Mouse (Mus musculus) ovary, postnatal 14 days (tissue): ENCODE data around the gene Runx1.

ENCODE experiments used
- DNase-seq: peaks from one replicate; pipeline ENCODE4 v3.0.0; 2022; ENCODE audit warnings: low spot score

The Runx1 gene

GRCm38 (mm10) chr16:92792905-92793304 is 33.0 kb downstream of the Runx1 start:
- no peak for DNase-seq

- no peak for DNase-seq
These were observed 35.3 kb downstream of the Runx1 start for GRCm38 (mm10) chr16:92790601-92791000.

DNA sequence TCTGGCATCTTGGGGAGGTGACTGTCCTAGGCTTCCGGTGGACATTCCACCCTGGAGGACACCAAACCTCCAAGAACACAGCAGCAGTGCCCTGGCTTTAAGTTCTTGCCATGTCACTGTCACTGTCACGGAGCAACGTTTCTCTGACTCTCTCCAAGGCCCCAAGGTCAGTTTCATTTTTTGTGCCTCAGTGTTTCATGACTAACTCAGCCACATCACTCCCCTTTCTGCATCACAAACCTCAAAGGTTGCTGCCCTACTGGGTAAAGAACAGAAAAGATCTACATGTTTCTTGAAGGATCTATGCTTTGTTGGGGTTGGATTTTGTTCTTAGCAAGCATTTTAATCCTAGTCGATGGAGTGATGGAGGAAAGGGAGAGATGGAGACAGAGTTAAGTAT is 36.1 kb downstream of the Runx1 start:
- DNase-seq = no peak

DNA sequence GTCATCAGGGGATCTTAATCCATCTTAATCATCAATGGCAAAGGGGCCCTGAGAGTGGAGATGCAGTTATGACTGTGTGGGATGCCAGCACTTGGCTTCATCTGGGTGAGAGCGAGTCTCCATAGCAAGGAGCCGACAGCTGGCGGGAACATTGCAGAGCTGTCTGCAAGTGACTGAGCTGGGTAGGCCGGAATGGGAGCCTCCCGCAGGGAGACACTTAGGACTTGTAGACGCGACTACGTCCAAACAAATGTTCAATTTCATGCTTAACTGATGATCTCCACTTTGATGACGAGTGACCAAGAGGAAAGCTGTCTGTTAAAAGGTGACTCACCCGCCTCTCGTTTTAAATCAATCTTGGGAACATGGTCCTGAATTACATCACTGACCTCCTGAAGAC is 37.5 kb downstream of the Runx1 start:
- no peak for DNase-seq

- DNase-seq = no peak
These were observed 39.0 kb downstream of the Runx1 start for GRCm38 (mm10) chr16:92786883-92787321.

- no peak for DNase-seq
These were observed 39.6 kb downstream of the Runx1 start for GRCm38 (mm10) chr16:92786276-92786882.

- DNase-seq = no peak
These were observed 42.3 kb downstream of the Runx1 start for GRCm38 (mm10) chr16:92783651-92784131.

DNA sequence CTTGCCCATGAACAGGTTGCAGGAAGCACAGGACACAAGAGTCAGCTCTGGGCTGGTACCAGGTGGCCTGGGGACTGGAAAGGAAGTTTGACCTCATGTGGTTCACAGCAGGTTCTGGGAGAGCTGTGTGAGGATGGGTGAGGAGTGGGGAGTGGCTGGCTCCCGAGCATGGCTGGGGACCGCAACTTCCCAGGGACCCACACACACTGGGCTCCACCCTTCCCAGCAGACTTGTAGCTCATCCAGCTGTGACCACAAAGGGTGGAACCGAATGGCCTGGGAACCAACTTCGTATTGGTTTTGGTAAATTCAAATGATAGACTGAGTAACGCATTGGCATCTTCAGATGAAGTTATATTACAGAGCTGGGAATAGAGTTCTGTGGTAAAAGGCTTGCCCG is 43.5 kb downstream of the Runx1 start:
- no peak for DNase-seq

DNA sequence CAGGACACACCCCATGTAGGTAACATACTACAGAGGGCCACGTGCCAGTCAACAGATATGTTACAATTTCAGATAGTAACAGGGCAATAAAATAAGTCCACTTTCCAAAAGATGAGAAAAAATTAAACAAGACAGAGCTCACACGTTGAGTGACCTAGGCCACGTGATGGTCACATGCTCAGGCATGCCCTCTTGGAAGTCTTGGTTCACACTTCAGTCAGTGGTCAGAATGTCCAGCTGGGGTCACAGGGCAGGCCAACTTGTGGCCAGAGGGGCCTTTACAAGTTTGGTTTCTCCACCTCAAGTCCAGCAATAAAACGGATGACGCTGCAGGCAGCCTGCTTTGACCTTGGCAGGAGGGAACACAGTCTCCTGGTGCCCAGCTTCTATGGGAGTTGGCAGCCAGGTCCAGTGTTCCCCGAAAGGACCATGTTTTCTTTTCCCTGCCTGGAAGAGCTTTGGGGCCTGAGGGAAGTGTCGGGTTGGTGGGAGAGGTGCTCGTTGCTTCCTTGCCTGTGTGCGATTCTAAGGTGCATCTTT is 46.0 kb downstream of the Runx1 start:
- no peak for DNase-seq

DNA sequence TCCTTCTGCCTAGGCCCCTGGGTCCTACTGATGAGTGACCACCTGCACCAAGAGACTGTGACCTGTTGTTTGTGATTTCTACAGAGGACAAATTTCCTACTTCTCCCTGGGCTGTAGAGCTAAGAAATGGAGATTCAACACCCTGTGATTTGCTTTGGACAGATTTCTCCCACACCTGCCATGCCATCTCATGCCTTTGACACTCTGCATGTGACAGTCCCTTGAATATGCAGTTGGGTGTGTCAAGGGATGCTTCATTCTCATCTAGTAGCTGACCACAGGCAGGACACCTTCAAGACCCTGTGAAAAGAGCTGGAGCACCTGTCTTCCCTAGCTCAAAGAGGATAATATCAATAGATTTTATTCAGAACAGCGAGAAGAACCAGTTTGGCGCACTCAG is 46.8 kb downstream of the Runx1 start:
- DNase-seq = no peak

GRCm38 (mm10) chr16:92778096-92778780 is 47.7 kb downstream of the Runx1 start:
- no peak for DNase-seq

GRCm38 (mm10) chr16:92767862-92768261 is 58.1 kb downstream of the Runx1 start:
- DNase-seq = no peak

GRCm38 (mm10) chr16:92767423-92767822 is 58.5 kb downstream of the Runx1 start:
- DNase-seq = no peak

- no peak for DNase-seq
These were observed 61.1 kb downstream of the Runx1 start for GRCm38 (mm10) chr16:92764741-92765396.

DNA sequence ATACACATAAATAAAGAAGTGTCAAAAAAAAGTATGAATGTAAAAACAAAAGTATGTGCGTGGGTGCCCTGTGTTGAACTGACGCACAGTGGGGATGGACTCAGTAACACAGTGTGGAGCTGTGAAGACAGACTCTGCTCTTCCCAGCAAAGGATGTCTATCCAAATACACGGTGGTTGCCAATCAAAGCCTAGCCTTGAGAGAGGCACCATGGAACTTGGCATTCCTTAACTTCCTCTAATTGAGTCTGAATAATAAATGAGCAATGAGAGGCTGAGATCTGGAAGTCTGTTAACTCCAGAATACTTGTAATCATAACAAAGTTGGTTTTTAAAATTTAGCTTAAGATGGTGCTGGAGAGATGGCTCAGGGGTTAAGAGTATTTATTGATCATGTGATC is 62.3 kb downstream of the Runx1 start:
- DNase-seq = no peak

DNA sequence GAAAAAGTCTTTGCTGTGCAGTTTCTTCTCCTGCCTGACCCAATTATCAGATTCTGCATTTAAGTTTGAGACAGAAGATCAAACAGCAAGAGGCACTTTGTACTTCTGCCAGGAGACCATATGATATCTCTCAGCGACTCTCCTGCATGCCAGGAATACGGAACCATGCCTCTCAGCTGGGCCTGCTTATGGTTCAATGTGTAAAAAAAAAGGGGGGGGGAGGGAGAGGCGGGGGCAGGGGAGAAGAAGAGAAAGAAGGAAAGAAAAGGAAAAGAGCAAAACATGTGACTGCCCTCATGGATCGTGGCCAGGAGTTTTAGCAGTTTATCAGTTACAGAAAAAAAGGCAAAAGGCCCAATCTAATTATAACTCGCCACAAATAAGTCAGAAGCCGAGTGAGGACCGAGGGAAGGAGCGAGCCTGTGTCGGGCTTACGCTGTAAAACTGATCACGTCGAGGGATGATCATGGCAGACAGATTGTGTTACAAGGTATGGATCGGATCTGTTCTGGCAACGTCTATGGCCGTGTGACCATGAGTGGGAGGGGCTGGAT is 63.9 kb downstream of the Runx1 start:
- no peak for DNase-seq

GRCm38 (mm10) chr16:92760091-92760490 is 65.9 kb downstream of the Runx1 start:
- DNase-seq = no peak

- DNase-seq = no peak
These were observed 68.4 kb downstream of the Runx1 start for GRCm38 (mm10) chr16:92757564-92757963.

DNA sequence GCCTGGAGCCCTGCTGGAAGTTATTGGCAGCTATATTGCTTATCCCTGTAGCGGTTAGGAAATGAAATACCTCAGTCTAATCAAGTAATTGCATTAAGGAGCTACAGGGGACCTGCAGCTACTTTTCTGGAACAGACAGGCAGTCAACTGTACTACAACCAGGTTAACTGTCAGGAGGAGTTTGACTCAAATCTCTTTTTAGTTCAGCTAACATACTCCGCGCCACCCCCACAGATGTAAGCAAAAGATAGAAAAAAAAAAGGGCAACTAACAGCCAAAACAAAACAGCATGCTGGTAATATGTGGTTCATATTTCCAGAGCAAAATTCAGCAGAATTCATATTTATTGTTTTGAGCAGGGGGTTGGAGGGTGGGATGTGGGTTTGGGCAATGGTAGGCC is 72.0 kb downstream of the Runx1 start:
- DNase-seq = no peak

GRCm38 (mm10) chr16:92753139-92753538 is 72.8 kb downstream of the Runx1 start:
- DNase-seq = no peak

DNA sequence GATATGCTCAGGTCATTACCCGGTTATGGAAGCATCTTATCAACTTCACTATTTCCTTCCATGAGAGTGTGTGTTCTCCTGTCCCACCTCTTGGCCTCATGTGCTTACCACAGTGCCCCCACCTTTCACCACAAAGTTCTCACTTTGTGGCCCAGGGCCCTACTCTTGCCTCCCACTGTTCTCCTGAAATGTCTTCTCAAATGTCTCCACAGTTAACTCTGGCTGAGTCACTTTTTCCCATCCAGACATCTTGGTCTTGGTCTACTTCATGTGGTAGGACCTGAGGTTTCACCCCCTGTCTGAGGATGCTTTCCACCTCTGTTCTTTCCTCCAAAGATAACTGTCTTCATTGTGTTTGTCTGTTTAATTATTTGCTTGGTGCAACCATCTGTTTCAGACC is 77.7 kb downstream of the Runx1 start:
- DNase-seq = no peak

DNA sequence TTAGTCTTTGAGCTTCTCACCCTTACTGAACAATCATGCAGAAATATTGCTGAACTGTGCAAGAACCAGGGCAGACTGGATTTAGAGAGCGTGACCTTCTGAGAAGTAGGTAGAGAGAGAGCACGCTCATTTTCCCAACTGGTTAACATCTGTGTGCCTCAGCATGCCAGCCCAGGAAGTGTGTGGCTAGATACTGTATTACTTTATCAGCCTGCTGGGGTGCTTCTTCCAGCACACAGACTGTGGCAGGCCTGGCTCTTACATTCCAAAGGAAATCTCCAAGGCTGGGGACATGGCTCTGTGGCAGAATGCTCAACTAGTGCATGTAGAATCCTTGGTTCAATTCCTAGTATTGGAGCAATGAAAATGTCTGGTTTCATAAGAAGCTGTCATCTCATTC is 78.9 kb downstream of the Runx1 start:
- no peak for DNase-seq

DNA sequence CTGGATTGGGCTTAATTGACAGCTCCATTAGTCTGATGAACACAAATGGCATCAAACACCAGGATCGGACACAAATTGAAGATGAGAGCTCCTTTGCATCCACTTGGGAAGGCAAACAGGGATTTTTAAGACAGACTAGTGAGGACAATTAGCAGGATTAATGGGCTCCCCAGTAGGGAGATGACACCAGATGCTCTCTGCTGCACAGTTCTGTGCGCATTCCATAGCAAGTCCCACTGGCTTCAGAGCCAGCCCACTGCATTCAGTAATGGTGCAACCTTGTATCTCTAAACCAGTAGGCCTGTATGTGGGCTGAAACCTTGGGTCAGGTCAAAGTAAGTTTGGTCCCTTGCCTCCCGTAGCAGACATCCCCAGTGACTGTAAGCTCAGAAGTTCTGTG is 80.7 kb downstream of the Runx1 start:
- no peak for DNase-seq
